Mouse (Mus musculus) liver, adult 2 months (tissue): Measurements from ENCODE around the gene Tmem190. TPM values are rescaled to one million over a fixed set of nuclear protein-coding genes. Genes with fewer than 3 reads are reported as not detected.
A peak's percentile ranks its signal among the peaks of the same experiment; 100 is the strongest.

ENCODE experiments used
- DNase-seq: peaks from one replicate; pipeline ENCODE4 v3.0.0-alpha.2; 2011; ENCODE audit warnings: low read depth, low spot score; ENCODE audit errors: extremely low read depth
- H3K27ac ChIP-seq: fragments of 200-500 bp; replicated peaks from 2 replicates; pipeline ENCODE4 v1.5.1; 2012; ENCODE audit warnings: low read depth, mild to moderate bottlenecking, control low read depth, inconsistent platforms, low read length; ENCODE audit not compliant: insufficient read depth
- H3K27me3 ChIP-seq: fragments of 200-500 bp; 2 replicates; pipeline ENCODE4 v1.6.1; 2012; ENCODE audit warnings: mild to moderate bottlenecking, moderate library complexity, low read length, inconsistent platforms; ENCODE audit not compliant: control insufficient read depth, insufficient read depth
- H3K36me3 ChIP-seq: fragments of 200-500 bp; 2 replicates; pipeline ENCODE4 v1.6.1; 2012; ENCODE audit warnings: low read length, inconsistent platforms; ENCODE audit not compliant: control insufficient read depth, insufficient read depth
- H3K4me1 ChIP-seq: fragments of 200-500 bp; 2 replicates; pipeline ENCODE4 v1.6.1; 2011; ENCODE audit warnings: low read length; ENCODE audit not compliant: control insufficient read depth, insufficient read depth
- H3K4me3 ChIP-seq: fragments of 200-500 bp; 2 replicates; pipeline ENCODE4 v1.5.1; 2011; ENCODE audit warnings: low read depth, mild to moderate bottlenecking, control low read depth, low read length, moderate library complexity; ENCODE audit not compliant: insufficient read depth
- H3K79me2 ChIP-seq: fragments of 200-500 bp; 2 replicates; pipeline ENCODE4 v1.6.1; 2012; ENCODE audit warnings: inconsistent platforms, mild to moderate bottlenecking, low read length, moderate library complexity; ENCODE audit not compliant: control insufficient read depth, insufficient read depth
- H3K9ac ChIP-seq: fragments of 200-500 bp; 2 replicates; pipeline ENCODE4 v1.6.1; 2012; ENCODE audit warnings: low read depth, mild to moderate bottlenecking, control low read depth, inconsistent platforms, low read length
- CTCF ChIP-seq: fragments of 200-500 bp; IDR thresholded peaks from 2 replicates; pipeline ENCODE4 v1.5.1; 2011; ENCODE audit warnings: low read depth, low read length, control low read depth
- POLR2A ChIP-seq: fragments of 200-500 bp; IDR thresholded peaks from 2 replicates; pipeline ENCODE4 v1.6.1; 2011; ENCODE audit warnings: low read length, control low read depth; ENCODE audit not compliant: insufficient read depth; ENCODE audit errors: extremely low read depth
- WGBS: fragments of 180-500 bp; shearing (Covaris S2); methylation state at CpG from one replicate; pipeline ENCODE4 v1.1.7; 2018; 5-methylcytosine and 5-hydroxymethylcytosine counted together
- polyA plus RNA-seq: library from polyadenylated mRNA; depleted of rRNA; stranded (reverse); fragments of >200 nt; gene quantifications from 2 replicates; pipeline ENCODE4 v1.2.3, GENCODE M21; 2012
- total RNA-seq: library from RNA; depleted of rRNA; stranded (reverse); fragments of >200 nt; gene quantifications from 2 replicates; pipeline ENCODE4 v1.2.3, GENCODE M21; 2014

Gene Tmem190
- total and polyA plus RNA-seq, 2 experiments = not detected

- Histone ChIP-seq H3K9ac (no peak overlapping the region), H3K4me3 (no peak overlapping the region), H3K36me3 (no peaks in the 10 kb centered on the region), H3K4me1 (no peaks in the 10 kb centered on the region), H3K27ac (no peak overlapping the region), H3K27me3 (no peaks in the 10 kb centered on the region), H3K79me2 (no peaks in the 10 kb centered on the region)
- TF ChIP-seq POLR2A (no peak), CTCF (no peak)
- no peak for DNase-seq
- 43% methylated on average over 1 of the region's 1 CpGs for WGBS
Measured at GRCm38 (mm10) chr7:4759670-4760069, 23.1 kb upstream of the Tmem190 start.

GRCm38 (mm10) chr7:4764946-4765710 is 17.6 kb upstream of the Tmem190 start:
- no peak overlapping the region for H3K4me3 ChIP-seq
- no peaks in the 10 kb centered on the region for H3K27me3 ChIP-seq
- 0 out of 2 replicates have a peak overlapping the region, but pooled peaks have one; percentile 0 for H3K27ac ChIP-seq
- no peaks in the 10 kb centered on the region for H3K36me3 ChIP-seq
- no peak for DNase-seq
- 10% methylated on average over 4 of the region's 4 CpGs for WGBS
- no peaks in the 10 kb centered on the region for H3K4me1 ChIP-seq
- 0 out of 2 replicates have a peak overlapping the region, but pooled peaks have one; percentile 2 for H3K9ac ChIP-seq
- no peaks in the 10 kb centered on the region for H3K79me2 ChIP-seq
- no peak for TF ChIP-seq CTCF
- TF ChIP-seq POLR2A = no peak

- TF ChIP-seq POLR2A (no peak), CTCF (no peak)
- H3K79me2 ChIP-seq = no peaks in the 10 kb centered on the region
- H3K27ac ChIP-seq = no peak within 1 kb of the TSS
- H3K36me3 ChIP-seq = no peaks in the 10 kb centered on the region
- no peak within 1 kb of the TSS for H3K9ac ChIP-seq
- H3K27me3 ChIP-seq = 0 out of 2 replicates have a peak, but pooled peaks cover under 1% of the 10 kb centered on the region
- no peak for DNase-seq
- H3K4me1 ChIP-seq = no peaks in the 10 kb centered on the region
- WGBS = 77% methylated on average over 5 of the region's 5 CpGs
- H3K4me3 ChIP-seq = no peak within 1 kb of the TSS
Measured at GRCm38 (mm10) chr7:4771202-4771601, 11.5 kb upstream of the Tmem190 start, which contains the start of gene Fam71e2. Fam71e2 (minus strand) TSS chr7:4771302.

- H3K9ac ChIP-seq = no peak overlapping the region
- TF ChIP-seq CTCF (no peak), POLR2A (no peak)
- 63% methylated on average over 10 of the region's 10 CpGs for WGBS
- peaks cover 7% of the 10 kb centered on the region; the same call in 1 of the 2 replicates for H3K4me1 ChIP-seq
- peaks cover 13% of the 10 kb centered on the region; the same call in 1 of the 2 replicates for H3K27me3 ChIP-seq
- no peak overlapping the region for H3K27ac ChIP-seq
- no peaks in the 10 kb centered on the region for H3K36me3 ChIP-seq
- H3K4me3 ChIP-seq = no peak overlapping the region
- H3K79me2 ChIP-seq = no peaks in the 10 kb centered on the region
- no peak for DNase-seq
Measured at GRCm38 (mm10) chr7:4776131-4776530, 6.6 kb upstream of the Tmem190 start.

GRCm38 (mm10) chr7:4776861-4777830 is 5.6 kb upstream of the Tmem190 start:
- peaks cover 7% of the 10 kb centered on the region; the same call in 1 of the 2 replicates for H3K4me1 ChIP-seq
- peak overlapping the region; percentile 49; the same call in 1 of the 2 replicates for H3K9ac ChIP-seq
- 3% methylated on average over 45 of the region's 56 CpGs for WGBS
- no peak for TF ChIP-seq CTCF
- TF ChIP-seq POLR2A = no peak
- H3K27ac ChIP-seq = no peak overlapping the region
- no peaks in the 10 kb centered on the region for H3K36me3 ChIP-seq
- no peak for DNase-seq
- H3K4me3 ChIP-seq = peak overlapping the region; percentile 64; the same call in 1 of the 2 replicates
- peaks cover 13% of the 10 kb centered on the region; the same call in 1 of the 2 replicates for H3K27me3 ChIP-seq
- H3K79me2 ChIP-seq = no peaks in the 10 kb centered on the region
